Mouse (Mus musculus) CD4-positive, CD25-positive, alpha-beta regulatory T cell (primary cell): ENCODE data around the gene 2310030G06Rik. TPM values are rescaled to one million over a fixed set of nuclear protein-coding genes. Genes with fewer than 3 reads are reported as not detected.

Source experiments
- polyA plus RNA-seq: library from polyadenylated mRNA; unstranded; fragments of 100-300 nt; shearing (Covaris generic); gene quantifications from one replicate; pipeline ENCODE4 v1.2.1, GENCODE M21; 2017

2310030G06Rik gene
- polyA plus RNA-seq: not detected

GRCm38 (mm10) chr9:50746214-50746677 is at the start of gene 2310030G06Rik:
Gene 2310030G06Rik (minus strand): TSS chr9:50746536.

DNA sequence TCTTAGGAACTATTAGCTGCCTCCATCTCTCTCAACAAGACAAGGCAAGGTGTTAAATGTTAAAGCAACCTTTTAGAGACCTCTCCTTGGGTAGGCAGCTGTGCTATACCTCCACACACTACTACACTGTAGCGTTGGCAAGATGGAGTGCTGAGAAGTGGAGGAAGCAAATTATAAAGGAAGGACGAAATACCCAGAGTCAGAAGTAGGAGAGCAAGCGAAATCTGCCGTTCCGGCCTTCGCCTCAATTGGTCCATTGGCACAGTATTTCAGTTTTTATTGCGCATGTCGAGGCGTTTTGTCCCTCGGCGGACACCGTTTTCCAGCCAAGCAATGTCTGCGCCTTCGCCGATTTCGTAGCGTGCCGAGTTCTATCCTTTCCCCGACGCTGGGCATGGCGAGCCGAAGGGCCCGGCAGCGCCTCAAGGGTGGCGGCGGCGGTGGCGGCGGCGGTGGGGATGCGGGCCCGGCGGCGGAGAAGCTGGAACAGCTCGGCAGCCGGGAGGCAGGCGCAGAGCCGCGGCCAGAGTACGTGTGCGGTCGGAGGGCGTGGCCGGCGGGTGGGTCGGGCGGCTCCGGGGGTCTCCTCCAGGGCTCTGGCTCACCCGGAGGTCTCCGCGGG is 28.8 kb upstream of the 2310030G06Rik start, which contains the start of the genes Alg9 and 1110032A03Rik:
TSS of gene Alg9 (plus strand) at position 29 of the 622 bp plus-strand sequence.
TSS of gene 1110032A03Rik (minus strand) at position 530 of the 622 bp plus-strand sequence.

DNA sequence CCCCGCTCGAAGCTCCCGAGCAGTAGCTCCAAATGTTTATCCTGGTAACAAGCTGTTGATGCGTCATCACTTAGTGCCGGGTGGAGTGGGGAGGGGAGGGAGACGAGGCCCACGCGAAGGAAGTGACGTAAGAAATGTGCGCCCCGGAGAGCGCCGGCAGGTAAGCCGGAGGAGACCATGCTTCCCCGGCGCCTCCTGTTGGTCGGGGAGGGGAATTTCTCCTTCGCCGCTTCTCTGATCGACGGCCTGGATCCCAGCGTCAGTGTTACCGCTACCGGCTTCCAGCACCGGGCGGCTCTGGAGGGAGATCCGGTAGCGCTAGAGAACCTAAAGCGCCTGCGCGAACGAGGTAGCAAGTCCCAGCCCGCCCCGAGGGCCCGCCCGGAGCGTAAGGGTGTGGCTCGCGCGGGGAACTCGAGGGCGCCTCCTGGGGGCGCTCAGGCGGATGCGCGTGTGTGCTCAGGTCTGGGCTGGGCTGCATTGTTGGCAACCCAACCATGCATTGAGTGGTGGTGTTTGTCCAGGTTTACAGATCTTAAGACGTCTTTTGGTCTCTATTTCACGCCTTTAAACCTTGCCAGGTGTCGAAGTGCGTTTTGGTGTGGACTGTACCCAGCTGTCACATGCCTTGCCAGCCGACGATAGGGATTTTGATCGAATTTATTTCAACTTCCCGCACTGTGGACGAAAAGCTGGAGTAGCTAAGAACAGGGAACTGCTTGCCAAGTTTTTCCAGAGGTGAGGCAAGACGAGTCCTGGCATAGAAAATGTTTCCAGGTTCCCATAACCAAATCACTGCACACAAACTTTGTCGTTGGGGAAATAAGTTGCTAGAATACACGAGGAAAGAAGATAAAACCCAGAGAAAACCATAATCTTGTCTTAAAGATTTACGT is 22.0 kb upstream of the 2310030G06Rik start, which contains the start of gene Fdxacb1:
TSS of gene Fdxacb1 (plus strand) at position 130 of the 896 bp plus-strand sequence.

GRCm38 (mm10) chr9:50752054-50752602 is 5.8 kb upstream of the 2310030G06Rik start, which contains the start of gene Hspb2:
Gene Hspb2 (minus strand): TSS chr9:50752354.

DNA sequence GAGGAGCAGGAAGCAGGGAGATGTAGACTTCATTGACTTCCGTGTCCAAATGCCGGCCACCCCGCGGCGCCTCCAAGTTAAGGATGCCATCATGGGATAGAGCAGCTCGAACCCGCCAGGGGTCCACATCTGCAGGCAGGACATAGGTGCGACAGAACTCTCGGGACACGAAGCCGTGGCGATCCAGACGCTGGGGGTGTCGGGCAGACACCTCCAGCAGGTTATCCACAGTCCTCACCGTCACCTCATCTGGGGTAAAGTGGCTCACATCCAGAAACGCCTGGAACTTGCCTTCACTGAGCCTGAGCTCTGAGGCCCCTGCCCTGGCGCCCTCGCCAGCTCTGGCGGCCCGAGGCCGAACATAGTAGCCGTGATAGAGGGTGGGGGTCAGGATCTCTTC is 5.0 kb upstream of the 2310030G06Rik start, which contains the start of gene Cryab:
TSS of gene Cryab (plus strand) at position 3 of the 400 bp plus-strand sequence.

GRCm38 (mm10) chr9:50738914-50739870 is 7.1 kb downstream of the 2310030G06Rik start, which contains the start of gene Dixdc1:
Gene Dixdc1 (minus strand): TSS chr9:50739517.

Other genes starting within 250 kb of the 2310030G06Rik start
- 135 TPM for gene Pts, start 217.8 kb downstream of the 2310030G06Rik start, polyA plus RNA-seq
- gene Il18, start 191.7 kb downstream of the 2310030G06Rik start, polyA plus RNA-seq: 3.1 TPM
- 0.68 TPM for gene Bco2, start 191.4 kb downstream of the 2310030G06Rik start, polyA plus RNA-seq
- 0.18 TPM for gene Tex12, start 185.2 kb downstream of the 2310030G06Rik start, polyA plus RNA-seq
- gene Sdhd, start 142.7 kb downstream of the 2310030G06Rik start, polyA plus RNA-seq: 161 TPM
- gene Timm8b, start 142.6 kb downstream of the 2310030G06Rik start, polyA plus RNA-seq: 99.1 TPM
- not detected for gene Pih1d2, start 129.2 kb downstream of the 2310030G06Rik start, polyA plus RNA-seq
- 24.1 TPM for gene Nkapd1, start 129.1 kb downstream of the 2310030G06Rik start, polyA plus RNA-seq
- 44.4 TPM for gene Dlat, start 86.8 kb downstream of the 2310030G06Rik start, polyA plus RNA-seq
- 0.26 TPM for gene Dixdc1, start 7.0 kb downstream of the 2310030G06Rik start, polyA plus RNA-seq
- gene Cryab, start 4.8 kb upstream of the 2310030G06Rik start, polyA plus RNA-seq: not detected
- not detected for gene Hspb2, start 5.8 kb upstream of the 2310030G06Rik start, polyA plus RNA-seq
- 7.4 TPM for gene Fdxacb1, start 21.7 kb upstream of the 2310030G06Rik start, polyA plus RNA-seq
- 25.6 TPM for gene Alg9, start 28.5 kb upstream of the 2310030G06Rik start, polyA plus RNA-seq
- gene 1110032A03Rik, start 29.0 kb upstream of the 2310030G06Rik start, polyA plus RNA-seq: 16.7 TPM
- gene Ppp2r1b, start 98.8 kb upstream of the 2310030G06Rik start, polyA plus RNA-seq: 79.0 TPM